Mouse (Mus musculus) layer of hippocampus, adult 6 months (tissue): ENCODE data around the gene Fam172a. TPM values are rescaled to one million over a fixed set of nuclear protein-coding genes. Genes with fewer than 3 reads are reported as not detected.

Source experiments
- long read RNA-seq, 2 experiments: library from polyadenylated mRNA; unstranded; transcript quantifications; one replicate each; pipeline ENCODE4 v2.0.0; 2019 to 2020
- polyA plus RNA-seq: library from polyadenylated mRNA; unstranded; fragments of <200 nt; fragmentation: Nextera tagmentation; gene quantifications from 2 replicates; pipeline ENCODE4 v1.2.3, GENCODE M21; 2021

Fam172a gene
- 31.5 and 34.5 TPM in 2 replicates for polyA plus RNA-seq
- long read RNA-seq, experiment 1, transcript Fam172a-201 (10 exons, 3,892 nt) = major isoform, 37 of 75 reads
- long read RNA-seq, experiment 1, partial matches to known transcripts = 6 of 75 reads
- long read RNA-seq, experiment 1, other reads (novel, unspliced or antisense) = 27 of 75 reads
- long read RNA-seq, experiment 2, transcript Fam172a-202 (9 exons, 2,242 nt) = minor isoform, 7 of 278 reads
- long read RNA-seq, experiment 2, transcript Fam172a-205 (11 exons, 1,904 nt) = minor isoform, 7 of 278 reads
- long read RNA-seq, experiment 2, transcript Fam172a-203 (11 exons, 1,436 nt) = minor isoform, 11 of 278 reads
- long read RNA-seq, experiment 2, transcript Fam172a-201 (10 exons, 3,892 nt) = major isoform, 136 of 278 reads
- long read RNA-seq, experiment 2, partial matches to known transcripts = 14 of 278 reads
- long read RNA-seq, experiment 2, other reads (novel, unspliced or antisense) = 103 of 278 reads

DNA sequence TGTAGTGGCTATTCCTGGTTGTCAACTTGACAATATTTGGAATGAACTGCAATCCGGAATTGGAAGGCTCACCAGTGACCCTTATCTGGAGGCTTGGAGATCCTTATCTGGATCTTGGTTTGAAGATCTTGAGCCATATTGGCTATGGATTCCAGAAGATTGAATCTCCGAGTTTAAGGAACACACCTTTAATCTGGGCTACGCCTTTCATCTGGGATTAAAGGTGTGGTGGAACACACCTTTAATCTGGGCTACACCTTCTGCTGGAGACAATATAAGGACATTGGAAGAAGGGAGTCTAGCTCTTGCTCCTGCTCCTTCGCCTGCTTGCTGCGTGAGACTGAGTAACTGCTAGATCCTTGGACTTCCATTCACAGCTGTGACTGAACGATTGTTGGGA is at the start of gene Fam172a:
Fam172a (plus strand) TSS at position 301 of the 400 bp plus-strand sequence.

DNA sequence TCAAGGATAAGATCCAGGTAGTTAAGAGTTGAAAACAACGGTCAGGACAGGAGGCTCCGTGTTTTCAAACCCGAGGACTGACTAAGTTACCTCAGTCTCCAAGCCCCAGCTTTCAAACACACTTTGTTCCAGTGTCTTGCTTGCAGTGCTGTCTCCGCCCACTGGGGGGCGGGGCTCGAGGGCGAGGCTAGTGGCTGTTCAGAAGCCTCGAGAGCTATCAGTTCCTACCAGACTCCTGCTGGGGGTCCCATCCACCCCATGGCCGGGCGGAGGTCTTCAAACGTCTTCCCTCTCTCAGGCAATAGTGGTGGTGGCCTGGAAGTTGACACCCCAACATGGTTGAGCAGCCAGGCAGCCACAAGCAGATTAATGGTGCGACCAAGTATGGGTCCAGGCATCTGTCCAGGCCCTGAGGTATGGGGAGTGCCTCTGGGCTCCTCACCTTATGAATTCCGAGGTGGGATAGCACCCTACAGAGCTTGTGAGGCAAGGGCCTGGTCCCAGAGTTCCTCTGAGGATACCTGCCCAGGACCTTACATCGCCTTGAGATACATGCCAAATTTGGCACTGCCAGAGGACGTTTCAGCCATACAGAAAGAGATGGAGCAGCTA is 323.0 kb downstream of the Fam172a start, which contains the start of gene Pou5f2:
Pou5f2 (plus strand) TSS at position 220 of the 612 bp plus-strand sequence.

DNA sequence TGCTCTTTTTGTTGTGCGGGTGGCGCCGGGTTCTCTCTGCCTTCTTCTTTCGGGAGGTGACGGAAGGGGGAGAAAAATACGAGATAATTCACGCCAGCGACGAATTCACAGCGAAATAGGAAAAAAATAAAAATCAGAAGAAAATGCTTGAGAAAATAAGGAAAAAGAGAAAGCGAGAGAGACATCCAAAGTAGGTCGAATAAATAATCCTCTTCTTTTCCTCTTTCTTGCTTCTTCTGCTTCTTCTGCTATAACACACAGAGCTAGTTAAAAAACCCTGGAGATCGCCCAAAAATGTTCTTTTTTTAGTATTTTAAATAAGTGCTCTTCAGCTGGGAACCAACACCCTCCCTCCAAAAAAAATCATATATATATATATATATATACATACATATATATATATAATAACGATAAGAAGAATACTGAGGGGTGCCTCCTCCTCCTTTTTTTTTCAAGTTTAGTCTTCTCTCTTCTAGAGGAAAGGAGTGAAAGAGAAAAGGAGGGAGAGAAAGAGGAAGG is 497.9 kb downstream of the Fam172a start, which contains the start of gene Nr2f1:
Nr2f1 (minus strand) TSS at position 116 of the 519 bp plus-strand sequence.

